Mouse (Mus musculus) liver, embryonic 16.5 days (tissue): ENCODE data around the gene Stxbp5l. TPM values are rescaled to one million over a fixed set of nuclear protein-coding genes. Genes with fewer than 3 reads are reported as not detected.

ENCODE experiments used
- ATAC-seq: fragments of 200-750 bp; cut with Nextera tagmentation; 2 replicates; pipeline ENCODE4 v1.8.0; 2017; ENCODE audit warnings: low read depth, mild to moderate bottlenecking, moderate number of reproducible peaks, moderate library complexity
- H3K27ac ChIP-seq: fragments of 300-500 bp; sonication (generic); 2 replicates; pipeline ENCODE4 v1.5.1; 2014; ENCODE audit warnings: mild to moderate bottlenecking, low read length
- H3K27me3 ChIP-seq: fragments of 300-500 bp; sonication (generic); 2 replicates; pipeline ENCODE4 v1.6.1; 2014; ENCODE audit warnings: low read depth, low read length, mixed read lengths; ENCODE audit not compliant: control insufficient read depth, insufficient read depth
- H3K36me3 ChIP-seq: fragments of 300-500 bp; sonication (generic); 2 replicates; pipeline ENCODE4 v1.6.1; 2014; ENCODE audit warnings: mild to moderate bottlenecking; ENCODE audit not compliant: control insufficient read depth, insufficient read depth
- H3K4me1 ChIP-seq: fragments of 300-500 bp; sonication (generic); 2 replicates; pipeline ENCODE4 v1.6.1; 2014; ENCODE audit warnings: low read depth, low read length, mixed read lengths; ENCODE audit not compliant: control insufficient read depth
- H3K4me2 ChIP-seq: fragments of 300-500 bp; sonication (generic); 2 replicates; pipeline ENCODE4 v1.6.1; 2014; ENCODE audit warnings: low read depth, low read length, mixed read lengths
- H3K4me3 ChIP-seq: fragments of 300-500 bp; sonication (generic); 2 replicates; pipeline ENCODE4 v1.5.1; 2014; ENCODE audit warnings: low read depth, mild to moderate bottlenecking, low read length
- H3K9ac ChIP-seq: fragments of 300-500 bp; sonication (generic); 2 replicates; pipeline ENCODE4 v1.6.1; 2014; ENCODE audit warnings: low read depth, low read length
- H3K9me3 ChIP-seq: fragments of 300-500 bp; sonication (generic); replicated peaks from 2 replicates; pipeline ENCODE4 v1.6.1; 2016; ENCODE audit warnings: low read length; ENCODE audit not compliant: control insufficient read depth
- WGBS: fragments of 180-500 bp; shearing (Covaris S2); extraction: QIAGEN DNeasy Blood & Tissue Kit; methylation state at CpG from one replicate; pipeline ENCODE4 v1.1.7; 2014; ENCODE audit not compliant: insufficient replicate concordance; 5-methylcytosine and 5-hydroxymethylcytosine counted together
- polyA plus RNA-seq: library from polyadenylated mRNA; unstranded; fragments of >200 nt; fragmentation: Nextera tagmentation; extraction: Ambion mirVana; gene quantifications from 2 replicates; pipeline ENCODE4 v1.2.1, GENCODE M21; 2015

Gene Stxbp5l
- polyA plus RNA-seq, 1 experiment from 2014 or later = 0.06 TPM

GRCm38 (mm10) chr16:37389201-37389905, 4.6 kb upstream of the Stxbp5l start:
- Histone ChIP-seq H3K4me1 (no peaks in the 10 kb centered on the region), H3K4me3 (no peak overlapping the region), H3K4me2 (no peak overlapping the region), H3K36me3 (no peaks in the 10 kb centered on the region), H3K9me3 (no peaks in the 10 kb centered on the region), H3K9ac (no peak overlapping the region), H3K27me3 (peaks cover 10% of the 10 kb centered on the region), H3K27ac (no peak overlapping the region)
- no peak for ATAC-seq
- 53% methylated on average over 4 of the region's 4 CpGs for WGBS

GRCm38 (mm10) chr16:37384369-37384768, 393 bp downstream of the Stxbp5l start:
- ATAC-seq = peak; percentile 40; the same call in 1 of the 2 replicates
- Histone ChIP-seq H3K9ac (no peak overlapping the region), H3K9me3 (no peaks in the 10 kb centered on the region), H3K4me1 (no peaks in the 10 kb centered on the region), H3K4me2 (peak overlapping the region; percentile 63), H3K27me3 (peaks cover 20% of the 10 kb centered on the region), H3K4me3 (peak overlapping the region; percentile 42), H3K36me3 (no peaks in the 10 kb centered on the region), H3K27ac (no peak overlapping the region)
- 1% methylated on average over 30 of the region's 30 CpGs for WGBS

- 35% methylated on average over 4 of the region's 4 CpGs for WGBS
- Histone ChIP-seq H3K4me1 (no peaks in the 10 kb centered on the region), H3K27ac (no peak overlapping the region), H3K9me3 (no peaks in the 10 kb centered on the region), H3K9ac (no peak overlapping the region), H3K4me2 (no peak overlapping the region), H3K4me3 (no peak overlapping the region), H3K36me3 (no peaks in the 10 kb centered on the region), H3K27me3 (peaks cover 20% of the 10 kb centered on the region)
- ATAC-seq = no peak
Measured at GRCm38 (mm10) chr16:37383426-37383825, 1.3 kb downstream of the Stxbp5l start.

GRCm38 (mm10) chr16:37372716-37373115, 12.0 kb downstream of the Stxbp5l start:
- Histone ChIP-seq H3K9ac (no peak overlapping the region), H3K27me3 (no peaks in the 10 kb centered on the region), H3K4me3 (no peak overlapping the region), H3K36me3 (no peaks in the 10 kb centered on the region), H3K4me2 (no peak overlapping the region), H3K9me3 (no peaks in the 10 kb centered on the region), H3K4me1 (no peaks in the 10 kb centered on the region), H3K27ac (no peak overlapping the region)
- ATAC-seq = no peak
- 67% methylated on average over 1 of the region's 1 CpGs for WGBS

- no peak overlapping the region for H3K27ac ChIP-seq
- H3K27me3 ChIP-seq = no peaks in the 10 kb centered on the region
- no peak overlapping the region for H3K4me2 ChIP-seq
- no peak overlapping the region for H3K4me3 ChIP-seq
- no peak overlapping the region for H3K9ac ChIP-seq
- ATAC-seq = no peak
- 65% methylated on average over 4 of the region's 4 CpGs for WGBS
- no peaks in the 10 kb centered on the region for H3K9me3 ChIP-seq
- no peaks in the 10 kb centered on the region for H3K4me1 ChIP-seq
- no peaks in the 10 kb centered on the region for H3K36me3 ChIP-seq
Measured at GRCm38 (mm10) chr16:37367426-37367825, 17.3 kb downstream of the Stxbp5l start.

- ATAC-seq = no peak
- Histone ChIP-seq H3K4me3 (no peak overlapping the region), H3K27me3 (no peaks in the 10 kb centered on the region), H3K36me3 (no peaks in the 10 kb centered on the region), H3K27ac (no peak overlapping the region), H3K9me3 (no peaks in the 10 kb centered on the region), H3K9ac (no peak overlapping the region), H3K4me1 (no peaks in the 10 kb centered on the region), H3K4me2 (no peak overlapping the region)
- WGBS = 65% methylated on average over 2 of the region's 2 CpGs
Measured at GRCm38 (mm10) chr16:37363958-37364357, 20.8 kb downstream of the Stxbp5l start.

GRCm38 (mm10) chr16:37355621-37356020, 29.1 kb downstream of the Stxbp5l start:
- Histone ChIP-seq H3K4me3 (no peak overlapping the region), H3K9me3 (no peaks in the 10 kb centered on the region), H3K27ac (no peak overlapping the region), H3K27me3 (no peaks in the 10 kb centered on the region), H3K36me3 (no peaks in the 10 kb centered on the region), H3K4me1 (no peaks in the 10 kb centered on the region), H3K9ac (no peak overlapping the region), H3K4me2 (no peak overlapping the region)
- ATAC-seq = no peak
- 61% methylated on average over 3 of the region's 3 CpGs for WGBS

GRCm38 (mm10) chr16:37347092-37347491, 37.7 kb downstream of the Stxbp5l start:
- no peaks in the 10 kb centered on the region for H3K4me1 ChIP-seq
- H3K4me3 ChIP-seq = no peak overlapping the region
- no peak overlapping the region for H3K9ac ChIP-seq
- no peak overlapping the region for H3K27ac ChIP-seq
- 18% methylated on average over 3 of the region's 3 CpGs for WGBS
- no peaks in the 10 kb centered on the region for H3K9me3 ChIP-seq
- no peaks in the 10 kb centered on the region for H3K36me3 ChIP-seq
- no peak for ATAC-seq
- H3K4me2 ChIP-seq = no peak overlapping the region
- H3K27me3 ChIP-seq = no peaks in the 10 kb centered on the region

- 21% methylated on average over 2 of the region's 2 CpGs for WGBS
- no peak for ATAC-seq
- no peak overlapping the region for H3K4me2 ChIP-seq
- no peak overlapping the region for H3K27ac ChIP-seq
- H3K4me3 ChIP-seq = no peak overlapping the region
- H3K36me3 ChIP-seq = no peaks in the 10 kb centered on the region
- no peak overlapping the region for H3K9ac ChIP-seq
- H3K4me1 ChIP-seq = no peaks in the 10 kb centered on the region
- H3K9me3 ChIP-seq = no peaks in the 10 kb centered on the region
- H3K27me3 ChIP-seq = no peaks in the 10 kb centered on the region
Measured at GRCm38 (mm10) chr16:37344960-37345359, 39.8 kb downstream of the Stxbp5l start.
